Mouse (Mus musculus) small intestine, adult 2 months (tissue): ENCODE results near the gene Slc22a12.

ENCODE experiments used
- CTCF ChIP-seq: fragments of 200-500 bp; IDR thresholded peaks from 2 replicates; pipeline ENCODE4 v1.5.1; 2012; ENCODE audit warnings: low read depth, mild to moderate bottlenecking, control low read depth, inconsistent platforms, low read length, moderate library complexity, mixed read lengths; ENCODE audit not compliant: insufficient replicate concordance, insufficient read length; ENCODE audit errors: extremely low read depth
- POLR2A ChIP-seq: fragments of 200-500 bp; IDR thresholded peaks from 2 replicates; pipeline ENCODE4 v1.6.1; 2012; ENCODE audit warnings: low read depth, mild to moderate bottlenecking, control low read depth, inconsistent platforms, low read length, moderate library complexity

DNA sequence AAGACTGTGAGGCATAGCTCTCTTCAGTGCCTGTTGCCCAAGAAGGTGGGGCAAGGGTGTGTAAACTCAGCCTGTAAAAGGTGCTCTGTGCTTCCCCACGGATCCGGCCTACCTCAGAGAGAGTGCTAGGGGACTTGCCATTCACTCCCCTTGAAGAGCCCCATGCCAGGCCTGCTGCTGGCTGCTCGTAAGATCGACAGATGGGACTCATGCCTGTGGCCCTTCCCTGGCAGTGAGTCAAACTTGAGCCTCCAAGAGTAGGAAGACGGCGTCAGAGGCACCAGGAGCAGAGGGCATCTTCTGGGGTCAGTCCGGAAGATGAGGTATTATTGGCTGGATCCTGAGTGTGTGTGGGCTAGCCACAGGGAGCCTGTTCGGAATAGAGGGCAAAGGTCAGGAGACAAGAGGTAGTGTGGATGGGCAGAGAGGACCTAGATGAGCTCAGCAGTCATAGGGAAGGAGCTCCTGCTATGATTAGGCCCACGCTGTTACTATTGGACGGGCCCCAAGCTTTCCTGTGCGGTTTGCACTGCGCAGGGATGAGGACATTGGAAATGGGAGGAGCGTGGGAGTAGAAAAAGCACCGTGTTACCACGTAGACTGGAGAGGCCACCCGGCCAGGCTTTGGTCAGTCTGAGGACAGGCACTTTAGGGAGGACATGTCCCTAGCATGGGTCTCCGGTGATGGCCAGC is 14.8 kb downstream of the Slc22a12 start:
- no peak for TF ChIP-seq CTCF
- no peak for TF ChIP-seq POLR2A
